Mouse (Mus musculus) limb, embryonic 14.5 days (tissue): Measurements from ENCODE around the gene Ccdc69. TPM values are rescaled to one million over a fixed set of nuclear protein-coding genes. Genes with fewer than 3 reads are reported as not detected.

ENCODE experiments used
- ATAC-seq: fragments of 200-750 bp; cut with Nextera tagmentation; 2 replicates; pipeline ENCODE4 v1.8.0; 2017; ENCODE audit warnings: low read depth, moderate number of reproducible peaks, moderate TSS enrichment; ENCODE audit not compliant: low FRiP score
- DNase-seq: peaks from one replicate; pipeline ENCODE4 v3.0.0-alpha.2; 2015; ENCODE audit warnings: low spot score
- H3K27ac ChIP-seq: fragments of 300-500 bp; sonication (generic); replicated peaks from 2 replicates; pipeline ENCODE4 v1.5.1; 2014; ENCODE audit warnings: low read depth, mild to moderate bottlenecking, low read length, moderate library complexity, mixed read lengths
- H3K27me3 ChIP-seq: fragments of 300-500 bp; sonication (generic); 2 replicates; pipeline ENCODE4 v1.6.1; 2014; ENCODE audit warnings: low read length, mixed read lengths; ENCODE audit not compliant: control insufficient read depth, insufficient read depth
- H3K36me3 ChIP-seq: fragments of 300-500 bp; sonication (generic); 2 replicates; pipeline ENCODE4 v1.6.1; 2014; ENCODE audit warnings: mild to moderate bottlenecking, low read length, moderate library complexity, mixed read lengths; ENCODE audit not compliant: control insufficient read depth, insufficient read depth
- H3K4me1 ChIP-seq: fragments of 300-500 bp; sonication (generic); 2 replicates; pipeline ENCODE4 v1.6.1; 2014; ENCODE audit warnings: antibody characterized with exemption, low read length, mixed read lengths; ENCODE audit not compliant: control insufficient read depth, insufficient read depth
- H3K4me2 ChIP-seq: fragments of 300-500 bp; sonication (generic); replicated peaks from 2 replicates; pipeline ENCODE4 v1.6.1; 2014; ENCODE audit warnings: low read depth, mild to moderate bottlenecking, low read length, moderate library complexity; ENCODE audit not compliant: severe bottlenecking
- H3K4me3 ChIP-seq: fragments of 300-500 bp; sonication (generic); replicated peaks from 2 replicates; pipeline ENCODE4 v1.5.1; 2014; ENCODE audit warnings: low read length
- H3K9ac ChIP-seq: fragments of 300-500 bp; sonication (generic); 2 replicates; pipeline ENCODE4 v1.6.1; 2014; ENCODE audit warnings: mild to moderate bottlenecking, low read depth, low read length, moderate library complexity; ENCODE audit not compliant: severe bottlenecking
- H3K9me3 ChIP-seq: fragments of 300-500 bp; sonication (generic); 2 replicates; pipeline ENCODE4 v1.6.1; 2016; ENCODE audit warnings: low read length; ENCODE audit not compliant: control insufficient read depth
- POLR2A ChIP-seq: fragments of 200-500 bp; IDR thresholded peaks from 2 replicates; pipeline ENCODE4 v1.8.0; 2012; ENCODE audit warnings: inconsistent platforms, mild to moderate bottlenecking, moderate library complexity, borderline replicate concordance; ENCODE audit not compliant: insufficient read depth, insufficient read length; ENCODE audit errors: extremely low read depth
- WGBS: fragments of 180-500 bp; shearing (Covaris S2); extraction: QIAGEN DNeasy Blood & Tissue Kit; methylation state at CpG from one replicate; pipeline ENCODE4 v1.1.7; 2014; 5-methylcytosine and 5-hydroxymethylcytosine counted together
- polyA plus RNA-seq, 2 experiments: library from polyadenylated mRNA; depleted of rRNA in 1 of 2; stranded (reverse) in 1 of 2; unstranded in 1 of 2; fragments of >200 nt; fragmentation: Nextera tagmentation in 1 of 2; extraction: Ambion mirVana in 1 of 2; gene quantifications; 2 replicates each; pipeline versions ENCODE4 v1.2.1 to v1.2.3; 2012 to 2014

Ccdc69 gene
- polyA plus RNA-seq (2012; rRNA removed) (1.2 and 1.6 TPM in 2 replicates), polyA plus RNA-seq (2014; fragmentation: Nextera tagmentation; extraction: Ambion mirVana) (1.1 and 1.3 TPM in 2 replicates)

- WGBS: 1% methylated on average over 48 of the region's 50 CpGs
- no peaks in the 10 kb centered on the region for H3K27me3 ChIP-seq
- TF ChIP-seq POLR2A: no peak
- H3K27ac ChIP-seq: no peak within 1 kb of the TSS
- ATAC-seq: peak; percentile 56; the same call in 1 of the 2 replicates
- peak within 1 kb of the TSS; percentile 52 for H3K9ac ChIP-seq
- peaks cover 6% of the 10 kb centered on the region; the same call in 1 of the 2 replicates for H3K4me1 ChIP-seq
- no peaks in the 10 kb centered on the region for H3K36me3 ChIP-seq
- peak within 1 kb of the TSS; percentile 92 for H3K4me2 ChIP-seq
- peak within 1 kb of the TSS; percentile 44 for H3K4me3 ChIP-seq
- H3K9me3 ChIP-seq: no peaks in the 10 kb centered on the region
- peak; percentile 9 for DNase-seq
Measured at GRCm38 (mm10) chr11:55077331-55078231, at the start of gene Ccdc69. TSS of gene Ccdc69 (minus strand) at chr11:55078131.

- DNase-seq (no peak), ATAC-seq (no peak)
- 79% methylated on average over 3 of the region's 3 CpGs for WGBS
Measured at GRCm38 (mm10) chr11:55126663-55127062, 48.7 kb upstream of the Ccdc69 start.

GRCm38 (mm10) chr11:55121430-55121829 is 43.5 kb upstream of the Ccdc69 start:
- no peak for DNase-seq
- 77% methylated on average over 1 of the region's 1 CpGs for WGBS
- ATAC-seq: no peak
- H3K4me2 ChIP-seq: no peak overlapping the region
- H3K36me3 ChIP-seq: no peaks in the 10 kb centered on the region
- H3K27ac ChIP-seq: no peak overlapping the region
- no peak overlapping the region for H3K9ac ChIP-seq
- H3K4me3 ChIP-seq: no peak overlapping the region
- no peak for TF ChIP-seq POLR2A
- H3K27me3 ChIP-seq: no peaks in the 10 kb centered on the region
- H3K9me3 ChIP-seq: no peaks in the 10 kb centered on the region
- no peaks in the 10 kb centered on the region for H3K4me1 ChIP-seq

More at GRCm38 (mm10) chr11:55126663-55127062, 48.7 kb upstream of the Ccdc69 start:
- TF ChIP-seq POLR2A: no peak
- H3K27ac ChIP-seq: no peak overlapping the region
- H3K27me3 ChIP-seq: no peaks in the 10 kb centered on the region
- no peaks in the 10 kb centered on the region for H3K36me3 ChIP-seq
- H3K9me3 ChIP-seq: no peaks in the 10 kb centered on the region
- H3K9ac ChIP-seq: no peak overlapping the region
- H3K4me3 ChIP-seq: no peak overlapping the region
- H3K4me2 ChIP-seq: no peak overlapping the region
- H3K4me1 ChIP-seq: no peaks in the 10 kb centered on the region

DNA sequence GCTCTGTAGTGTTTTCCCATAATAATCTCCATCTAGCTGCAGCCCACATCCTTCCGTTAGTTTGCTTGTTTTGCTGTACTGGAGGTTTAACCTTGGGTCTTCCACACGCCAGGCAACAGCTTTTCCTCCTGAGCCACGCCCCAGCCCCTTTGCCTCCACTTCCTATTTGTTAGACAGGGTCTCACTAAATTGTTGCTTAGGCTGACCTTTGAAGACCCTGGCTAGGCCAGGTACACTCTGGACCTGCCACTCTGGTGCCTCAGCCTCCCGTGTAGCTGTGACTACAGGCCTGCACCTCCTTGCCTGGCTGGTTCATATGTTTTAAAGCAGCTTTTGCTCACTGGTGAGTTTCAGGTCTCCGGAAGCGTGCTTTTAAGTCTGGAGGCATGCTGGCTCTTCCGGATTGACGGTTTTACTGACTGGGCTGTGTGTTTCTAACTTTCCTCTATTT is 42.9 kb upstream of the Ccdc69 start:
- 0 out of 2 replicates have a peak overlapping the region, but pooled peaks have one; percentile 15 for H3K27ac ChIP-seq

GRCm38 (mm10) chr11:55120279-55120678 is 42.3 kb upstream of the Ccdc69 start:
- Histone ChIP-seq H3K36me3 (no peaks in the 10 kb centered on the region), H3K4me3 (no peak overlapping the region), H3K27me3 (no peaks in the 10 kb centered on the region), H3K27ac (no peak overlapping the region), H3K9ac (no peak overlapping the region), H3K4me1 (no peaks in the 10 kb centered on the region), H3K9me3 (no peaks in the 10 kb centered on the region), H3K4me2 (no peak overlapping the region)
- ATAC-seq: no peak
- DNase-seq: no peak
- TF ChIP-seq POLR2A: no peak

More for the DNA sequence above, 42.9 kb upstream of the Ccdc69 start:
- H3K4me1 ChIP-seq: no peaks in the 10 kb centered on the region
- H3K4me2 ChIP-seq: no peak overlapping the region
- 71% methylated on average over 8 of the region's 8 CpGs for WGBS
- ATAC-seq (no peak), DNase-seq (no peak)
- H3K27me3 ChIP-seq: no peaks in the 10 kb centered on the region
- H3K36me3 ChIP-seq: no peaks in the 10 kb centered on the region
- H3K9me3 ChIP-seq: no peaks in the 10 kb centered on the region
- no peak overlapping the region for H3K4me3 ChIP-seq
- H3K9ac ChIP-seq: no peak overlapping the region
- TF ChIP-seq POLR2A: no peak
